Mouse (Mus musculus) activated CD4-positive, CD25-positive, alpha-beta regulatory T cell, adult 9 weeks (primary cell): Measurements from ENCODE around the gene Yipf3. TPM values are rescaled to one million over a fixed set of nuclear protein-coding genes. Genes with fewer than 3 reads are reported as not detected.

Experiments
- polyA plus RNA-seq: library from polyadenylated mRNA; unstranded; fragments of 100-300 nt; shearing (Covaris generic); gene quantifications from one replicate; pipeline ENCODE4 v1.2.1, GENCODE M21; 2017

The Yipf3 gene
- polyA plus RNA-seq = 188 TPM

DNA sequence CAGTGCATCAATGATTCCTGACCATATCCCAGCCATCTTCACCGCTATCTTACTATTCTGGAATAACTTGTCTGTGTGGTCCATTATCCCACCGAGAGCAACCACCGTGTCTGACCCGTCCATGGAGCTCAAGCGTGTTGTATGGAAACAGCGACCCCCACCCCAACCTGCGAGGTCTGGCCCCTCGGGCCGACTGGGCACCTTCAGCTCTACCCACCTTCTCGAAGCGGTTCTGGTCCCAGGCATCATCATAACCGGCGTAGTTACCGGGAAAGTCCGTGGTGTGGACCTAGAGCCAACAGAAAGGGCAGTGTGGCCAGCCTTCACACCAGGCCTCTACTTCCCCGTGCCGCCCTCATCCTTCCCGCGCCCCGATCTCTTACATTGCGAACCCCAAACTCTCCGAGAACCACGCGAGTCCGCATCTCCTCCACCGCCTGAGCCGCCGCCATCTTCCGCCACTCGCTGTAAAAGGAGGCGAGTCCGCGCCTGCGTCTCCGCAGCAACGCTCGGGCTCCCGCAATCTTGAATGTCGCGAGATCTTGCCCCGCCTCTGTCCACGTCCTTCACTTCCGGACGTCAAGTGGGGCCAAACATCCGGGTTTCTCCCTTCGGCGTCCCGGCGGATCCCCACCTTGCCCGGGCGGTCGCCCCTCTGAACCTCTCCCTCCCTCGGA, at the start of gene Yipf3, which contains the start of gene Polr1c:
Gene Yipf3, plus strand, starts transcription at position 569 of the 677 bp plus-strand sequence.
Gene Polr1c, minus strand, starts transcription at position 543 of the 677 bp plus-strand sequence.

DNA sequence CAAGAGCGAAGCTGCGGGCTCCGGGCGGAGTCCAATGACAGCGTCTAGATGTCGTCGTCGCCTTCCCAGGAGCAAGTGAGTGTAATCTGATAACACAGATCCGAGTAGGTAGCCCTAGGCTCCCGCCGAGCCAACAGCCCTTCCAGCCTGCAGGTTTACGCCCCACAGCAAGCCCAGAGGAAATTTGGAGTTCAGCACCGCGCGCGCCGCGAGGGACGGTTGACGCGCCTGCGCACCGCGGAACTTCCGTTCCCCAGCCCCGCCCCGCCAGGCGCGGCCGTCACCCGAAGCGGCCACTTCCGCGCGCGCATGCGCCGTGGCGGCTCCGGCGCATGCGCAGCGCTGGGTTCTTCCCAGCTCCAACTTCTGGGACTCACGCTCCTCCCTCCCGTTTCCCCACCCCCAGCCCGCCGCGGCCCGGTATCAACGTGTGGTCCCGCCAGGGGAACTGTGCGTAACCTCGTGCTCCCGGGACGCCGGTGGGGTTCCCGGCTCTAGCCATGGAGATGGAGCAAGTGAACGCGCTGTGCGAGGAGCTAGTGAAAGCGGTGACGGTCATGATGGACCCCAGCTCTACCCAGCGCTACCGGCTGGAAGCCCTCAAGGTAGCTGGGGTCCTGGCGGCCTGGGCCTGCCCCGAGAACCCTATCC, 45.3 kb upstream of the Yipf3 start, which contains the start of the genes Polh and Xpo5:
Gene Polh, minus strand, starts transcription at position 225 of the 651 bp plus-strand sequence.
Gene Xpo5, plus strand, starts transcription at position 362 of the 651 bp plus-strand sequence.

DNA sequence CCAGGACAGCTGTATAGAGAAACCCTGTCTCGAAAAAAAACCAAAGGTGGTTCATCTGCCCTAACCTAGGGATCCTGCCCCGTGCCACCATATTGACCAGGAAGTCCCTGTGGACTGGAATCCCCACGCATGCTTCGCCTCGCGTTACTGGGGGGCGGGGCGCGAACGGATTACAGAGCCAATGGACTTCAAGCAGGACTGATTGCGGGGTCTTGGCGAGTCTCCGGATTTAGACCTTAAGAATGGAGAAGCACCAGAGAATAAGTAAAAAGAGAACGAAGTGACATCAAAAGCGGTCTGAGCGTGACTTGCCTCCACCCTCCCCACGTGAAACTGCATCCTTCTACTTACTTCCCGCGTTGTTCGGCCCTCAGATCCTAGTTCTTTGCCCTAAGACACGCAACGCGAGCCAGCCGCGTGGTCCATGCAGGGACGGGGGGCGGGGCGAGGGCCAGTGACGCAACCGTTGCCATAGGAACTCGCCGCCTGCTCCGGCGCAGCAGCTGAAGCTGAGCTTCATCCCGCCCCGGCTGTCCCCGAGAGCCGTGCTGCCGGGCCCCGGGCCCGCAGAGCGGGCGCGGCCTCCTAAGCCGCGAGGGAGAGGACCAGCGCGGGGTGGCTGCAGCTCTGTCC, 5.7 kb downstream of the Yipf3 start, which contains the start of gene Lrrc73:
Gene Lrrc73, plus strand, starts transcription at position 80 of the 633 bp plus-strand sequence.

DNA sequence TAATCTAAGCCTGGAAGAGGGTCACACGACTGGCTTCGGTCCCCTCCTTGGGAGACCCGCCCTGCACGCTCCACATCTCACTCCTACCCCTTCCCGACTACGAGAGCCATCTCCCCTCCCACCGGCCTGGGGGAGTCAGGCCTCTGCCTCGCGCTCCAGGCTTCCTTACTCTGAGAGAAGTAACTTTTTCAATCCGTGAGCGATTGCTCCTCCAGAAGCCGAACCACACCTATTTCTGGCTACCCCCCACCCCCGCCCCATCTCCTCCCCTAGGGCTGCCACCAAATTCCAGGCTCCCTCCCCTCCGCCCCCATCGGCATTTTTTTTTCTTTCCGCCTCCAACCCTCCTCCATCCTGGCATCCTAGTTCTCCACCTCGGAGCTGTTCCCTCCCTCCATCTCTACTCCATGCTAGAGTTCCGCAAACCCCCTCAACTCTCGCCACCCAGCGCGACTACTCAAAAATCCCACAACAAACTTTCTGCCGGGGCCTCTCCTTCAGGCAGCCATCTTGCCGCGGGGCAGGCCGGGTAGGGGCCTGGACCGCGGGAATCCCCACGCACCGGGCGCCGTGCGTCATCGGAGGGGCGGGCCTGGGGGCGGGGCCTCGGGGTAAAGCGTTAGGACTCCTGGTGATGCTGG, 34.7 kb downstream of the Yipf3 start, which contains the start of gene Tjap1:
Gene Tjap1, minus strand, starts transcription at position 544 of the 641 bp plus-strand sequence.

DNA sequence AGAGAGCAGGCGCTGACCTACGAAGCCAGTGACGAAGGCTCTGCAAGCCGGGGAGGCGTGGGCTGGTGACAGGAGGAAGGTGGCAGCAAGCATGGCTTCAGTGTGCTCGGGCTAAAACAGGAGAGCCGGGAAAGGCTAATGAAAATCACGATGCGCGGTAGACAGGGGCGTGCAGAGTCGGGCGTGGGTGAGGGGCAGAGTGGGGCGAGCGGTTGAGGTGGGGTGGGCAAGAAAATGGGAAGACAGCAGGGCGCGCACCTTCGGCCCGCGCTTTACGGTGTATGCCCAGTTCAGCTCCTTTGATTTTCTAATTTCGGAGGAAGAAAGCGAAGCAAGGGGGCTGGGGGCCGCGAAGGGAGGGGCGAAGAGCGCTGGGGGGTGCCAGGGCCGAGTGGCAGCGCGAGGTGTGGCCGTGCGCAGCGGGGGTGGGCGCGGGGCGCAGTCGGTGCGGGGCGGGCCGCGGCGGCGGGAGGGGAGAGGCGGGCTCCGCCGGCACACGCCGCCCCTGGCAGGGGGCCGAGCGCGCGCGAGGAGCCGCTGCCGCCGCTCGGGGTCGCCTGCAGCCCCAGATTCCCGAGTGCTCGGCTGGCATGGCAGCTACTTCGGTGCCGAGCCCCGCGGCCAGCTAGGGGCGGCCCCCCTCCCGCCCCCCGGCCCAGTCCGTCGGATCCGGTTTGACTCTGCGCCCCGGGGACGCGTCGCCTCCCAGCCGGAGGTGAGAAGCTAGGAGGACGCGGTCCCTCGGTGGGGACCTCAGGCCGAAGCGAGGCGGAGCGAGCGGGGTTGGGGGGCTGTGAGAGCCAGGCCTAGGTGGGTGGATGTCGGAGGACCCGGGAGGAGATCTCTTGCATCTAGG, 49.7 kb downstream of the Yipf3 start, which contains the start of gene Dlk2:
Gene Dlk2, plus strand, starts transcription at position 58 of the 856 bp plus-strand sequence.

Other genes with a start within 250 kb of the Yipf3 start
- 0.16 TPM for gene Vegfa, start 215.7 kb upstream of the Yipf3 start, polyA plus RNA-seq
- gene Mrps18a, start 137.1 kb upstream of the Yipf3 start, polyA plus RNA-seq = 100 TPM
- gene Rsph9, start 103.9 kb upstream of the Yipf3 start, polyA plus RNA-seq = 1.9 TPM
- 62.9 TPM for gene Mad2l1bp, start 94.5 kb upstream of the Yipf3 start, polyA plus RNA-seq
- 93.2 TPM for gene Gtpbp2, start 87.0 kb upstream of the Yipf3 start, polyA plus RNA-seq
- 7.9 TPM for gene Polh, start 45.4 kb upstream of the Yipf3 start, polyA plus RNA-seq
- gene Xpo5, start 45.3 kb upstream of the Yipf3 start, polyA plus RNA-seq = 52.0 TPM
- 72.9 TPM for gene Polr1c, start within 50 bp of the Yipf3 start, polyA plus RNA-seq
- 0.13 TPM for gene Lrrc73, start 5.5 kb downstream of the Yipf3 start, polyA plus RNA-seq
- gene Tjap1, start 34.9 kb downstream of the Yipf3 start, polyA plus RNA-seq = 29.3 TPM
- not detected for gene Dlk2, start 49.3 kb downstream of the Yipf3 start, polyA plus RNA-seq
- 8.0 TPM for gene Abcc10, start 80.3 kb downstream of the Yipf3 start, polyA plus RNA-seq
- gene Zfp318, start 135.7 kb downstream of the Yipf3 start, polyA plus RNA-seq = 1.1 TPM
- not detected for gene Crip3, start 180.8 kb downstream of the Yipf3 start, polyA plus RNA-seq
- gene Slc22a7, start 190.4 kb downstream of the Yipf3 start, polyA plus RNA-seq = not detected
- 0.15 TPM for gene Ttbk1, start 239.6 kb downstream of the Yipf3 start, polyA plus RNA-seq
- gene Dnph1, start 248.6 kb downstream of the Yipf3 start, polyA plus RNA-seq = 8.3 TPM